Mouse (Mus musculus) spleen, adult 12 weeks (tissue): ENCODE results near the gene Aoc2.
"Not testable (repeated sequence)": the region's sequence is repeated elsewhere in the genome, so short reads cannot be mapped to it uniquely, and the experiment has no call there.

ENCODE experiments used
- DNase-seq: peaks from one replicate; pipeline ENCODE4 v3.0.0; 2022; ENCODE audit warnings: low spot score

The Aoc2 gene

GRCm38 (mm10) chr11:101315665-101316500 lies 9.0 kb upstream of the Aoc2 start, which contains the start of gene Psme3:
Psme3 (plus strand) TSS chr11:101316213.
- peak; percentile 89 for DNase-seq

GRCm38 (mm10) chr11:101316501-101316917 lies 8.4 kb upstream of the Aoc2 start:
- peak; percentile 54 for DNase-seq

- DNase-seq: no peak
Measured at GRCm38 (mm10) chr11:101323609-101324008, 1.3 kb upstream of the Aoc2 start.

- not testable (repeated sequence) for DNase-seq
Measured at GRCm38 (mm10) chr11:101325201-101325600, 338 bp downstream of the Aoc2 start.

DNA sequence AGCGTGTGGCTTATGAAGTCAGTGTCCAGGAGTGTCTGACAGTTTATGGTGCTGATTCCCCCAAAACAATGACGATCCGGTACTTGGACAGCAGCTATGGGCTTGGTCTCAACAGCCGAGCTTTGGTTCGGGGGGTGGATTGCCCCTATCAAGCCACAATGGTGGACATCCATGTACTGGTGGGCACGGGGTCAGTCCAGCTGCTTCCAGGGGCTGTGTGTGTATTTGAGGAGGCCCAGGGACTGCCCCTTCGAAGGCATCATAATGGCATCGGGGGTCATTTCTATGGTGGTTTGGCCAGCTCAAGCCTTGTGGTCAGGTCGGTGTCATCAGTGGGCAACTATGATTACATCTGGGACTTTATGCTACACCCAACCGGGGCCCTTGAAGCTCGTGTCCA lies 1.3 kb downstream of the Aoc2 start:
- no peak for DNase-seq

DNA sequence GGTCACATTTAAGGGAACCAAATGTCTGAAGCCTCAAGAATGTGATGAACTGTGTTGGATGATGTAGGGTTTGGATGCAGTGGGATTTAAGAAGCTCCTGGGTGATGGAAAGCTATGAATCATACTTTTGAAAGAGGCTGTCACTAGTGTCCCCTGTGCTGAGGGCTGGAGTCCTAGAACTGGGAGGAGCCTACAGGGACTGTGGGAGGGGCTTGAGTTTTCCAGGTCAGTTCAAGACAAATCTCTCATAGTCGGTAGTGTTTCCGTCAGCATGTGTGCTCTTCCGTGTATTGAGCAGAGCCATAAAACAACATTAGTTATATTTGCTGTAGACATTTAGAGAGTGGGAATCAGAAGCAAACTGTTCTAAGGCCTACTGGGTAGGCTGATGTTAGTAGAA lies 2.4 kb downstream of the Aoc2 start:
- DNase-seq: no peak

DNA sequence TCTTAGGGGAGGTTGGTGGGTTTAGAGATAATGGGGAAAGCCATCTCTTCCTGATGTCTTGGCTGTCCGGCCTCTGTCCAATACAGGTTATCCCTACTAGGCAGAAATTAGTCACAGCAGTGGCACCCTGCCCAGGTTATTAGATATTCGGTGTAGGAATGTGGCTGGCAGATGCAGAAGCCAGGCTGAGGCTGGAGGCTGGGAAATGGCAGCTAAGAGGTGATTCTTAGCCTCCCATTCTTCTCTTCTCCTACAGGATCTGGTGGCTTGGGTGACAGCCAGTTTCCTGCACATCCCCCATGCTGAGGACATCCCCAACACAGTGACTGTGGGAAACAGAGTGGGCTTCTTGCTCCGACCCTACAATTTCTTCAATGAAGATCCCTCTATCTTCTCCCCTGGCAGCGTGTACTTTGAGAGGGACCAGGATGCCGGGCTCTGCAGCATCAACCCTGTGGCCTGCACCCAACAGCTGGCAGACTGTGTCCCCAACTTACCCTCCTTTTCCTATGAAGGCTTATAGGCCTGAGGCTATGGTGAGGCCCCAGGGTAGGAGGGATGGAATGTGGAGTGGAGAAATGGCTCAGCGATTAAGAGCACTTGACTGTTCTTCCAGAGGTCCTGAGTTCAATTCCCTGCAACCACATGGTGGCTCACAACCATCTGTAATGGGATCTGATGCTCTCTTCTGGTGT lies 4.2 kb downstream of the Aoc2 start:
- no peak for DNase-seq

GRCm38 (mm10) chr11:101330371-101330924 lies 5.6 kb downstream of the Aoc2 start, which contains the start of gene Aoc3:
Aoc3 (plus strand) TSS chr11:101330605.
- DNase-seq: no peak

DNA sequence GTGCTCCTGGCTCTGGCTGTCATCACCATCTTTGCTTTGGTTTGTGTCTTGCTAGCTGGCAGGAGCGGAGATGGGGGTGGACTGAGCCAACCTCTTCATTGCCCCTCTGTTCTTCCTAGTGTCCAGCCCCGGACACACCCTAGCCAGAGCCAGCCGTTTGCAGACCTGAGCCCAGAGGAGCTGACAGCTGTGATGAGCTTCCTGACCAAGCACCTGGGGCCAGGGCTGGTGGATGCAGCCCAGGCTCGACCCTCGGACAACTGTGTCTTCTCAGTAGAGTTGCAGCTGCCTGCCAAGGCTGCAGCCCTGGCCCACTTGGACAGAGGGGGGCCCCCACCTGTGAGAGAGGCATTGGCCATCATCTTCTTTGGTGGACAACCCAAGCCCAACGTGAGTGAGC lies 6.1 kb downstream of the Aoc2 start:
- not testable (repeated sequence) for DNase-seq

DNA sequence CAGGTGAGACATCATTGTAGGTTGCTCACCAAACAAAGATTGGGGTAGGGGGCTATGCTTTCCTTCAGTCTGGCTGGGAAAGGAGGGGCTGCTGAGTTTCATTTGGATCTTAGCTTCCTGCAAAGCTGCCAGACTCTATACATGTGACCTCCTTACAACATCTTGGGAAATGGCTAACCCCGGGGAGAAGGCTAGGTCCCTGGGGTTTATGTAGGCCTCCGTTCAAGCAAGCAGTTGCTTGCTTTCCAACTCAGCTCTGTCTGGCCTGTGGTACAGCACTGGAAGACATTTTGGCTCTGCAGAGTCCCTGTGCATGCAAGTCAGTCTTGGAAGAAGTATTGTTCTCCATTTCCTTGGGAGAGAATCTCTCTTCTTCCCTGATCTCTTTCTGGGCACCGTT lies 7.7 kb downstream of the Aoc2 start:
- DNase-seq: no peak

DNA sequence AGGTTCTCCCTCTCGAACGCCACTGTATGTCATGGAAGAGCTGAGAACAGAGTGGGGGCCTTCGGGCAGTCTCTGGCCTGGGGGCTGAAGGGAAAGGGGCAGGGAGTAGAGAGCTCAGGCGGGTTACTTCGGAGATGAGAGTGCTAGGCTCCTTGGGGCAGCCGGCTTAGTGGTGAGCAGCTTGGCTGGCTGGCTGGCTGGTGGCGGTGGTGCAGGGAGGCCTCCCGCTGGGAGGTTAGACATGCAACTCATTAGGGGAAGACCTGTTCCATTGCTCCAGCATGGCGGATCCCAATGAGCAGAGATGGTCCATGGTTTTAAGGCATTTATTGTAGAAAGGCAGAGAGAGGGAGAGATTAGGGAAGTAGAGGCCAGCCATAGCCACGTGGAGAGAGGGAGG lies 9.2 kb downstream of the Aoc2 start:
- no peak for DNase-seq

- DNase-seq: no peak
Measured at GRCm38 (mm10) chr11:101334516-101334915, 9.7 kb downstream of the Aoc2 start.

DNA sequence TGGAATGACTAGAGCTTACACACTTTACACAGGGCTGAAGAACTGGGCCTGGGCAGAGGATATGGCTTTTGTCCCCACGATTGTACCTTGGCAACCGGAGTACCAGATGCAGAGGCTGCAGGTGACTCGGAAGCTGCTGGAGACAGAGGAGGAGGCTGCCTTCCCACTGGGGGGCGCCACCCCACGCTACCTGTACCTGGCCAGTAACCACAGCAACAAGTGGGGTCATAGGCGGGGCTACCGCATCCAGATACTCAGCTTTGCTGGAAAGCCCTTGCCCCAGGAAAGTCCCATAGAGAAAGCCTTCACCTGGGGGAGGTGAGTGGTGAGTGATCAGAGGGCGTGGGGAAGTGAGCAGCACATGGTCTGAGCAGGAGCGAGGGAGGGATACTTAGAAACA lies 10.8 kb downstream of the Aoc2 start:
- no peak for DNase-seq

GRCm38 (mm10) chr11:101338123-101338760 lies 13.4 kb downstream of the Aoc2 start:
- DNase-seq: no peak

DNA sequence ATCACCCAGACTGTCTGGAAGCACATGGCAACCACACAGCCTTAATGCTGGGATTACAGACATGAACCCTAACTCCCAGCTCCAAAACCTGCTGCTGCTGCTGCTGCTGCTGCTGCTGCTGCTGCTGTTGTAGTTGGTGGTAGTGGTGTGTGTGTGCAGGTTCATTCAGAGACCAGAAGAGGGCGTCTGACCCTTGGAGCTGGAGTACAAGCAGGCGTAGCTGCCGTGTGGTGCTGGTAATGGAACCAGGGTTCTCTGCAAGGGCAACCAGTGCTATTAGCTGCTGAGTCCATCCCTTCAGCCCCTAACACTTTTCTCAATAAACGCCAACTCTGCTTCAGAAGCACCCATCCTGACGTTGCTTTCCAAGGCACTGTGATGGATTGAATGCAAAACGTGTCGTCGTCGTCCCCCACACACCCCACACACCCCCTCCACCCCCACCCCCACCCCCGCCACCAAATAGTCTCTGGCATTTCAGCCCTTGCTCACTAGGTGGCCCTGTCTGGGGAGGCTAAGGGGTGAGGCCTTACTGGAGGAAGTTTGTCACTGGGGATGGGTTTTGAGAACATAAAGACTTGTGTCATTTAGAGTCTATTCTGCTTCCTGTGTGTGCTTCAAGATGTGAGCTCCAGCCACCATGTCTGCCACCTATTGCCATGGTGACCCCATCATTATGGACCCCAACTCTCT lies 22.4 kb downstream of the Aoc2 start:
- no peak for DNase-seq

DNA sequence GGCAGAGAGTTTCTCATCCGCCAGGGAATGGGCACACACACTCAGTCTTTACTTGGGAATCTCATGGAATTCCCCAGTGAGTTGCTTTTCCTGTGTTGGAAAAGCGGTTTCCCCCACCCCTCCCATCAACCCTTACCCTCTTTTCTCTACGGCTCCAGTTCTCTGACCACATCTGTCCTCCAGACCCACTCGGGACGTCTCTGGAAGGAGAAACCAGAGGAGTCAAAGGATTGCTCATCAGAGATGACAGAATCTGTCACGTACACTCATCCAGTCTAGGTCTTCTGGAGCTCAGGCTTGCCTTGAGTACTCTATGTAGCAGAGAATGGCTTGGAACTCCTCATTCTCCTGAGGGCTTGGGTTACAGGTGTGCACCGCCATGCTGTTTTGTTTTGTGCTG lies 23.9 kb downstream of the Aoc2 start:
- no peak for DNase-seq

GRCm38 (mm10) chr11:101349216-101349615 lies 24.4 kb downstream of the Aoc2 start:
- no peak for DNase-seq

DNA sequence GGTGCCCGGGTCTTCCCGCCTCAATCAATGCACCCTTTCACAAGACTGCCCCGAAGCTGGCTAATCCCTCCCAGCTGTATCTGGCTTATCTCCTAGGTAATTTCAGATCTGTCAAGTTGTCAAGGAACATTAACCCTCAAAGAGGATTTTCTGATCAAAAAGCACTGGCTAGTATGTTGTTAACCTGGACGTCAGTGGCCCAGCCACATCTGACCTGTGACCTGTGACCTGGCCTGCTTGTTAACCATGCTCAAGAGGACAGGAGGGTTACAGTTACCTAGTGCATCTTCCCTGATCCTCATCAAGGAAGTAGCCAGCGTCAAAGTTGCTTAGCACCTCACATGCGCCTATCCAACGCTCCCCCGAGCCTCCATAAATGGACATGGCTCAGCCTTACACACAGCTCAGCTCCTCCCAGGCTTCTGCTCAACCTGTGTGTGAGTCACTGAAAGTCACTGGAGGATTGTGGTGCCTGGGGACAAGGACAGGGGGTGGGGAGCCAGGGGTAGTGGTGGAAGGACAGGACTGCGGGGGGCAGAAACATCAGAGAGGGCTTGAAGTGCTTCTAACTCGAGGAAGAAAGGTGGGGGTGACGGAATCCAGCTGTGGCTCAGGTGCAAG lies 26.3 kb downstream of the Aoc2 start:
- DNase-seq: no peak

DNA sequence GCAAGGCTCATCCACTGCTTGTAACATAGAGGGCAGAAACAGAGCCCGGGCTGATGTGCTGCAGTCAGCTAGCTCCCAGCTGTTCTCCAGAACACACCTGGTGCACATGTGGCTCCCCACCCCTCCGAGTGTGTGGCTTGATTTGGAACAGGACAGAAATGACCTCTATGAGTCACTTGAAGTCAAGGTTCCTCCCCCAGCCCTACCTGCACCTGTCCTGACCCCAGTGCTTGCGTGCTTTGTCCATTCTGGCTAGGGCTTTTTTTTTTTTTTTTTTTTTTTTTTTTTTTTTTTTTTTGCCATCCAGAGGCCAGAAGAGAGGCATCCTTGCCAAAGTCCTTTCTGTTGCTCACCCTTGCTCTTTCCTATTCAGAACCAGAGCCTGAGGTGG lies 26.9 kb downstream of the Aoc2 start:
- DNase-seq: no peak

- no peak for DNase-seq
Measured at GRCm38 (mm10) chr11:101353436-101353835, 28.6 kb downstream of the Aoc2 start.

GRCm38 (mm10) chr11:101354438-101355010 lies 29.7 kb downstream of the Aoc2 start:
- no peak for DNase-seq
